Mouse (Mus musculus) liver, embryonic 11.5 days (tissue): ENCODE results near the gene Gstm7. TPM values are rescaled to one million over a fixed set of nuclear protein-coding genes. Genes with fewer than 3 reads are reported as not detected.

Experiments used
- ATAC-seq: fragments of 200-750 bp; cut with Nextera tagmentation; replicated peaks from 2 replicates; pipeline ENCODE4 v1.8.0; 2017; ENCODE audit warnings: moderate number of reproducible peaks, mild to moderate bottlenecking, moderate TSS enrichment, moderate library complexity; ENCODE audit not compliant: low FRiP score
- DNase-seq: peaks from one replicate; pipeline ENCODE4 v3.0.0-alpha.2; 2017; ENCODE audit warnings: low spot score
- H3K27ac ChIP-seq: fragments of 300-500 bp; sonication (generic); 2 replicates; pipeline ENCODE4 v1.5.1; 2014; ENCODE audit warnings: mild to moderate bottlenecking, low read depth, low read length, control low read depth
- H3K27me3 ChIP-seq: fragments of 300-500 bp; sonication (generic); replicated peaks from 2 replicates; pipeline ENCODE4 v1.6.1; 2014; ENCODE audit warnings: low read length, mixed read lengths; ENCODE audit not compliant: control insufficient read depth, insufficient read depth
- H3K36me3 ChIP-seq: fragments of 300-500 bp; sonication (generic); 2 replicates; pipeline ENCODE4 v1.6.1; 2014; ENCODE audit warnings: mild to moderate bottlenecking, low read length, moderate library complexity, mixed read lengths; ENCODE audit not compliant: control insufficient read depth, insufficient read depth
- H3K4me1 ChIP-seq: fragments of 300-500 bp; sonication (generic); replicated peaks from 2 replicates; pipeline ENCODE4 v1.6.1; 2014; ENCODE audit warnings: low read length, mixed read lengths; ENCODE audit not compliant: control insufficient read depth, insufficient read depth
- H3K4me2 ChIP-seq: fragments of 300-500 bp; sonication (generic); 2 replicates; pipeline ENCODE4 v1.6.1; 2014; ENCODE audit warnings: mild to moderate bottlenecking, control low read depth, moderate library complexity
- H3K4me3 ChIP-seq: fragments of 300-500 bp; sonication (generic); 2 replicates; pipeline ENCODE4 v1.5.1; 2014; ENCODE audit warnings: low read depth, low read length, control low read depth
- H3K9ac ChIP-seq: fragments of 300-500 bp; sonication (generic); 2 replicates; pipeline ENCODE4 v1.6.1; 2014; ENCODE audit warnings: low read depth, low read length, control low read depth
- H3K9me3 ChIP-seq: fragments of 300-500 bp; sonication (generic); 2 replicates; pipeline ENCODE4 v1.6.1; 2016; ENCODE audit warnings: low read length, inconsistent platforms, mixed read lengths; ENCODE audit not compliant: control insufficient read depth
- WGBS: fragments of 180-500 bp; shearing (Covaris S2); extraction: QIAGEN DNeasy Blood & Tissue Kit; methylation state at CpG from one replicate; pipeline ENCODE4 v1.1.7; 2014; 5-methylcytosine and 5-hydroxymethylcytosine counted together
- polyA plus RNA-seq: library from polyadenylated mRNA; unstranded; fragments of >200 nt; fragmentation: Nextera tagmentation; extraction: Ambion mirVana; gene quantifications from 2 replicates; pipeline ENCODE4 v1.2.1, GENCODE M21; 2014

Gene Gstm7
- polyA plus RNA-seq, 1 experiment from 2014 or later = 10.8 TPM

DNA sequence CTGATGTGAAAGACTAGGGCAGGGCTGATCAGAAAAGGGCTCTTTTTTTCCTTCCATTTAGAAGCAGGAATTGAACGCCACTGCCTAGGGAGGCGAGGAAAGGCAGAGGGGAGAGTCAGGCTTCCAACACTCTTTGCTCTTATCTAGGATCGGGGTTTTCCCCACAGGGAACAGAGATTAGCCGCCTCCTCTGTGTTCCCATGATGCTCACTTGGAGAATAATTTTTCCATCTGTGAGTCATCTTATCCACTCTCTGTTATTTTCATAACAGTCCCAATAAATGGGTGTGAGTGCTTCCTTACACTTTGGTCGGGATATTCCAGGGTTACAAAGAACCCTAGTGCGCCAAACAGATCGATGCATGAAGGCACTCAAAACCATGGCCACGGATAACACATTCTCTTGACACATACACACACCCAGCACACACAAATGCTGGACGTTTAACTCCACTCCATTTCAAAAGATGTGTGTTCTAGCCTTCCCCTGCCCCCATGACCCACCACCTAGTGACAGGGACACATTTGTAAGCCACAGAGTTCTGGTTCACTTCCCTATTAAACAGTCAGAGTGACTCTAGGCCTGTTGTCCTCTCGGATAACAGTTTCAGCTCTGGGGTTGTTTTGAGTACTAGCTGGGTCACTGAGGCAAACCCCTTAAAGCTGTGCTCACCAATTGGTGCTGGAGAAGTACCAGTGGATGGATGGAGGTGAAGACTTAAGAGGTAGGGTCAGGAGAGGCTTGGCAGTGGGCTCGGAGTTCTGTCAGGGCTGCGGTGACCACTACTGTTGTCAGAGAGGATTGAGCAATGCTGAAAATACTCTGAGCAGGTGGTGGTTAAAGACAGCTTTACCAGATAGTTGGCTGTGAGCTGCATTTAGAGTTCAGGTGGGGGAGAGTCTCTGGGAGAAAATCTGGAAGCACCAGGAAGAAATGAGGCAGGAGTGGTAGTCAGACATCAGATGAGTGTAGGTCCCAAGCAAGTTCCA is 53.6 kb downstream of the Gstm7 start:
- Histone ChIP-seq H3K27me3 (no peaks in the 10 kb centered on the region), H3K9ac (no peak overlapping the region), H3K4me3 (no peak overlapping the region), H3K9me3 (no peaks in the 10 kb centered on the region), H3K27ac (no peak overlapping the region), H3K36me3 (no peaks in the 10 kb centered on the region), H3K4me2 (no peak overlapping the region), H3K4me1 (no peaks in the 10 kb centered on the region)
- DNase-seq (no peak), ATAC-seq (no peak)
- 67% methylated on average over 12 of the region's 12 CpGs for WGBS

DNA sequence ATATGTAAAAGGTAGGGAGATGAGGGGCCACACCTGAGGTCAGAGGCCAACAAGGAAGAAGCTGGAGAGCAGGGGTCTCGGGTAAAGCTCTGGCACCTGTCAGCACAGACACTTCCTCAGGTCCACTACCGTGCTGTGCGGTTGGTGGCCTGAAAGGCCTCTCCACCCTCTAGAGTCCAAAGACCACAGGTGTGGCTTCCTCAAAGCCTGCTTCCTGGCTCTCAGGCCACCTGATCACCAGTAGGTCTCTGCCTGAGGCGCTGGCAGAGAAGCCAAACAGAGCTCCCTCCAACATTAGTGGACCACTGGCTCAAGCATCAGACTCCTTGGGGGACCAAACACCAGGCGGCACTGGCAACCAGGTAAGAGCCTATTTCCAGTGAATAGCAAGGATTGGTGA is 54.6 kb downstream of the Gstm7 start, which contains the start of gene Eps8l3:
Gene Eps8l3 (plus strand): TSS at position 225 of the 400 bp plus-strand sequence.
- Histone ChIP-seq H3K4me3 (no peak within 1 kb of the TSS), H3K4me2 (no peak within 1 kb of the TSS), H3K9me3 (no peaks in the 10 kb centered on the region), H3K27ac (no peak within 1 kb of the TSS), H3K4me1 (no peaks in the 10 kb centered on the region), H3K9ac (no peak within 1 kb of the TSS), H3K27me3 (no peaks in the 10 kb centered on the region), H3K36me3 (no peaks in the 10 kb centered on the region)
- no peak for ATAC-seq
- no peak for DNase-seq
- WGBS = 80% methylated on average over 5 of the region's 5 CpGs

Other genes with a start within 250 kb of the Gstm7 start
- 69.0 and 76.3 TPM in 2 replicates for gene Ahcyl1, start 235.3 kb downstream of the Gstm7 start, polyA plus RNA-seq
- gene Csf1, start 171.3 kb downstream of the Gstm7 start, polyA plus RNA-seq = 10.7 TPM in 2 replicates
- gene Eps8l3, start 54.6 kb downstream of the Gstm7 start, polyA plus RNA-seq = not detected in 2 replicates
- gene Gstm5, start 36.0 kb downstream of the Gstm7 start, polyA plus RNA-seq = 154 and 167 TPM in 2 replicates
- 9.2 and 9.5 TPM in 2 replicates for gene Gstm6, start 11.9 kb upstream of the Gstm7 start, polyA plus RNA-seq
- gene Gstm3, start 37.5 kb upstream of the Gstm7 start, polyA plus RNA-seq = 7.5 and 7.7 TPM in 2 replicates
- gene Gstm2, start 54.6 kb upstream of the Gstm7 start, polyA plus RNA-seq = 16.7 and 18.2 TPM in 2 replicates
- 244 and 267 TPM in 2 replicates for gene Gstm1, start 86.2 kb upstream of the Gstm7 start, polyA plus RNA-seq
- 21.2 and 22.8 TPM in 2 replicates for gene Gstm4, start 113.1 kb upstream of the Gstm7 start, polyA plus RNA-seq
- gene Ampd2, start 154.8 kb upstream of the Gstm7 start, polyA plus RNA-seq = 119 and 123 TPM in 2 replicates
- gene Gnat2, start 161.0 kb upstream of the Gstm7 start, polyA plus RNA-seq = 4.2 and 5.4 TPM in 2 replicates
- 146 and 170 TPM in 2 replicates for gene Gnai3, start 214.3 kb upstream of the Gstm7 start, polyA plus RNA-seq
- 0.07 TPM in 1 of 2 replicates, not detected in the other for gene Gpr61, start 223.1 kb upstream of the Gstm7 start, polyA plus RNA-seq